Mouse (Mus musculus) midbrain, embryonic 10.5 days (tissue): ENCODE measurements around the gene Ralgapa1. TPM values are rescaled to one million over a fixed set of nuclear protein-coding genes. Genes with fewer than 3 reads are reported as not detected.

ENCODE experiments used
- microRNA-seq: library from miRNA; unstranded; fragments of <30 nt; microRNA quantifications from one replicate; pipeline ENCODE4, GENCODE M21; 2017
- polyA plus RNA-seq: library from polyadenylated mRNA; unstranded; fragments of >200 nt; fragmentation: Nextera tagmentation; extraction: Ambion mirVana; gene quantifications from 2 replicates; pipeline ENCODE4 v1.2.1, GENCODE M21; 2016

Gene Ralgapa1
- polyA plus RNA-seq, 1 experiment from 2014 or later = 9.4 TPM

Small RNA genes lying within 50 kb of the gene (microRNA-seq; reads per million reads assigned to microRNA genes)
- gene Gm23394 = 3.0 reads per million, percentile 2 among the genes with 10 or more reads in this experiment

Other genes starting within 250 kb of the Ralgapa1 start
- gene Insm2, start 221.7 kb downstream of the Ralgapa1 start, polyA plus RNA-seq = 0.40 and 0.46 TPM in 2 replicates
- gene Brms1l, start 15.2 kb upstream of the Ralgapa1 start, polyA plus RNA-seq = 36.2 and 43.6 TPM in 2 replicates